Comparison of ENCODE assay signal across 31 mouse cellular contexts in genomic region chr19:20915151-20915550, GRCm38 (mm10). TPM values are rescaled to one million over a fixed set of nuclear protein-coding genes. Genes with fewer than 3 reads are reported as not detected.
"Had no signal": no experiment of that assay in that cellular context is flagged by ENCODE, and none has a peak within 500 bp of the region (broad histone marks: within the 10 kb centered on the region; RNA-seq: fewer than 3 reads in every experiment).

No protein-coding gene starts in this region.

- H3K4me3 ChIP-seq: heart, adult 2 months; heart, embryonic 13.5 days; heart, embryonic 15.5 days; hindbrain, embryonic 13.5 days; hindbrain, embryonic 15.5 days; kidney, embryonic 15.5 days; limb, embryonic 13.5 days; limb, embryonic 15.5 days; liver, embryonic 12.5 days had no signal

- H3K4me1 ChIP-seq: heart, embryonic 13.5 days; heart, embryonic 15.5 days; hindbrain, embryonic 13.5 days; hindbrain, embryonic 15.5 days; kidney, embryonic 15.5 days; limb, embryonic 13.5 days; limb, embryonic 15.5 days; liver, embryonic 12.5 days had no signal

- DNase-seq: gastrocnemius, postnatal 14 days; gastrocnemius, postnatal 36 days; heart, adult 11 months; heart, adult 2 months; heart, postnatal 14 days; heart, postnatal 36 days; kidney, adult 11 months; kidney, adult 2 months; kidney, adult 9 months; kidney, postnatal 14 days; kidney, postnatal 36 days; layer of hippocampus, postnatal 36 days; left cerebral cortex, postnatal 4 days had no signal

- H3K36me3 ChIP-seq: heart, embryonic 13.5 days; heart, embryonic 15.5 days; hindbrain, embryonic 13.5 days; hindbrain, embryonic 15.5 days; kidney, embryonic 15.5 days; limb, embryonic 13.5 days; limb, embryonic 15.5 days; liver, embryonic 12.5 days had no signal

- H3K27me3 ChIP-seq: heart, embryonic 13.5 days; heart, embryonic 15.5 days; hindbrain, embryonic 13.5 days; hindbrain, embryonic 15.5 days; kidney, embryonic 15.5 days; limb, embryonic 13.5 days; limb, embryonic 15.5 days; liver, embryonic 12.5 days had no signal

- H3K27ac ChIP-seq: heart, adult 2 months; heart, embryonic 13.5 days; heart, embryonic 15.5 days; hindbrain, embryonic 13.5 days; hindbrain, embryonic 15.5 days; hindbrain, postnatal 0 days; kidney, embryonic 15.5 days; kidney, postnatal 0 days; limb, embryonic 13.5 days; limb, embryonic 15.5 days; liver, embryonic 12.5 days had no signal

RNA-seq across cellular contexts. Expression of gene Tmc1, which starts 38.9 kb away (rescaled TPM):
- total RNA-seq: gastrocnemius, adult 18-20 months; gastrocnemius, adult 8-10 months; gastrocnemius, postnatal 14 days; gastrocnemius, postnatal 36 days; heart, postnatal 14 days; heart, postnatal 36 days; hematopoietic stem cell, adult 5-6 weeks; layer of hippocampus, adult 18-20 months; layer of hippocampus, postnatal 14 days; layer of hippocampus, postnatal 36 days; liver, adult 2 months had no signal
- polyA plus RNA-seq: heart, adult 2 months; heart, embryonic 15.5 days; heart, postnatal 0 days; hindbrain, embryonic 15.5 days; kidney, postnatal 0 days; limb, embryonic 11.5 days; liver, adult 2 months had no signal
